Mouse (Mus musculus) cerebellum, postnatal 14 days (tissue): Measurements from ENCODE around the gene Gm10300.

Experiments
- DNase-seq, 2 experiments: peaks; one replicate each; pipeline ENCODE4 v3.0.0; 2021; ENCODE audit warnings: mixed read lengths in 2 of 2

Gm10300 gene

DNA sequence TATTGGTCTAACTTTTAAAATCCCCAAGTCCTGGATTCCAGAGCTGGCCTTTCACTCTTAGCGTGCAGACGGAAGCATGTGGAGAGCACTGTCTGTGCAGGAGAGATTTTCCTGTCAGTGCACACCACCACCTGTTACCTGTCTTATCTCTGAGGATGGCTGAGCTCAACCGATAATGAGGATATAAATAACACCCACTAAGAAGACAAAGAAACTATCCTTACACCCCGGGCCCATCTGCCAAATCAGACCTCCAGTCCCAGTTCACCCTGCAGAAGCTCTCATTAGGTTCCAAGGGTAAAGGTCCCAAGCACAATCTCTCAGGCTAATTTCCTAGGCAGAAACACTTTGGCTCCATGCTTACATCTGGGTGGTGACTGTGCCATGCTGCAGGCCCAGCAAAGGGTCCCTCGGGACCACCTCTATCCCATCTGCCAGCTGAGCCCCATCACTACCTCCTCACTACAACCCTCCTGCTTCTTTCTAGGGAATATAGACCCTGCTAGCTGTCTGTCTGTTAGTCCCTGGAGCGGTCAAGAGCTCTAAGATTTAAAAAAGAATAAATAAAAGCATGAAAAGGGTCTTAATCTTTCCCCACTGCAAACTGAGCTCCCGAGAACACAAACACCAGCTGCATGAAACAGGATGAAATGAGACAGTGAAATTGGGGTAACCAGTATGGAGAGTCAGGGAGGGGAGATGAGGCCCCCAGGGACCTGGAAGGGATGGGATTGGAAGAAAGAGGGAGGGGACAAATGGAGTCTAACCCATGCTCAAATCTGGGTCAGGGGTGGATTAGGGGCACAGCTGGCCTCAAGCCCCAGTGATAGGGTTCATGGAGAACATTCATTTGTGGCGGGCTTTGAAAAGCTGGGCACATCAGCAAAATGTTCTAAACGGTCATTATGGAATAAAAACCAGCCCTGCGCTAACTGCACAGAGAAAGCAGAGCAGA, 22.9 kb upstream of the Gm10300 start:
- DNase-seq = no peak

DNA sequence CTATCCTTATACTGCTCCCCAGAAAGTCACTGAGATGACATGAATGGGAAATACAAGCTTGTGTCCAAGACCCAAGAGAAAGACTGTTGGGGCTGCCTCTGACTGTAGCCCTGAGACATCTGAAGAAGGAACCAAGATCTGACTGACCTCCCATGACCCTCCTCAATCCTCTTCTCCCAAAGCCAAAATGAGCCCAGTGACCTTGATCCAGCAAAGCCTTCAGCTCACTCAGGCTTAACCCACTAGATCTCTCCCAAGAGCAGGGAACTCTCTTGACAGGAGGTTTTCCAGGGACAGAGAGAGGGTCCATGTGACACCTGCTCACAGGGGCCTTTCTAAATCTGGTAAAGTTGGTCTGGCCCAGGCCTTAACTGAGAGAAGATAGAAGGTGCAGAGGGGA, 17.2 kb upstream of the Gm10300 start:
- no peak for DNase-seq

DNA sequence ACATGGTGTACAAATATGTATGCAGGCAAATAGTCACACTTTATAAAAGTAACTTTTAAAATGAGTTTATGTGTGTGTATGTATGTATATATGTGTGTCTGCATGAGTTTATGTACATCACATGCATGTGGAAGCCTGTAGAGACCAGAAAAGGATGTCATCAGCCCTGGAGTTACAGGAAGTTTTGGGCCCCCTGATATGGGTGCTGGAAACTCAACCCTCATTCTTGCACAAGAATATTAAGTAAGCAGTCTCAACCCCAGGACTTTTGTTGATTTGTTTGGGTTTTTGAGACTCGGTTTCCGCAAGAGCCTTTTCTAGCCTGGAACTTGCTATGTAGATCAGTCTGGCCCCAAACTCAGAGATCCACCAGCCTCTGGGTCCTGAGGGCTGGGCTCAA, 15.0 kb upstream of the Gm10300 start:
- no peak for DNase-seq

DNA sequence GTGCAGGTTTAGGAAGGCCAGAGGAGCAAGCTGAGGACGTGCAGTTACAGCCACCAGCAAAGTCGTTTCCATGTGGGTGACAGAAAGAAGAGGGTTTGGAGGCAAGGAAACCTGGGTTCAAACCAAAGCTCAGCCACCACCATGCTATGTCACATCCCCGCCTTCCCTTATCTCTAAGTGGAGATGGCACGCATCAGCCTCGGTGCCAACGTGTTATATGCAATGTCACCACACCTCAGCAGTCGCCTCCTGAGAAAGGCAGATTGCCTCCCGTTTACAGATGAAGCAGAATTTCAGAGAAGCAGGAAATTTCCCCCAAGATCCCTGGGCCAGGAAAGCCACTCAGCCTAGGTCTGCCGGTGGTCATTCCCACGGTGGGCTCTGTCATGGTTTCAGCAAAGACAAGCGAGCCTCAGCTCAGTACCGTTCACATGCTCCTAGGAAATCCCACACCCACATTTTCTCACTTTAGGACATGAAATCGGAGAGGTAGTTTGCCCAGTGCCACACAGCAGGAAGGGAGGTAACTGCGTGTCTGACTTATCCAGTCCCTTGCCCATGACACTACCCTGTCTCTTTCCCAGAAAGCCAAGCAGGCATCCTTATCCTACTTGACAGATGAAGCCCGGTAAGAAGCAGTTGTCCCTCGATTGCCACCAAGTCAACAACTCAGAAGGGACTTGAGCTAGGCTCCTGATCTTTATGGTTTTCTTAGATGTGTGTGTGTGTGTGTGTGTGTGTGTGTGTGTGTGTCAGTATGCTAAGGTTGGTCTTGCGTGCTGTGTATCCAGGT, 14.3 kb upstream of the Gm10300 start:
- DNase-seq = no peak

DNA sequence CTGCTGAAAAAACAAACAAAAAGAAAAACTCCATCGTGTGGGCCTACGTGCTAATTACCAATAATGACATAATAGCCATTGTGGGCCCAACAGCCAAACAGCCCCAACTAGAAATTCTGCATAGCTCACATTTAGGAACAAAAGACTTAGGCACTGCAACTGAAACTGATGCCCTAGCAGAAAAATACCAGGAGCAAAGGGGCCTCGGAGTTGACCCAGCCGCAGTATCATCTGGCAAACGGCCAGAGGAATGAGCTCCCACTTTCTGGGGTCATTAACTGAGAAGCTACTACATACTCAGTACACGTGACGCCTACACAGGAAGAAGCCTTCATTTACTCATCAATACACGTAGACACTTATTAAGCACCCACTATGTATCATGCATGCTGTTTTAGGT, 12.2 kb upstream of the Gm10300 start:
- no peak for DNase-seq

DNA sequence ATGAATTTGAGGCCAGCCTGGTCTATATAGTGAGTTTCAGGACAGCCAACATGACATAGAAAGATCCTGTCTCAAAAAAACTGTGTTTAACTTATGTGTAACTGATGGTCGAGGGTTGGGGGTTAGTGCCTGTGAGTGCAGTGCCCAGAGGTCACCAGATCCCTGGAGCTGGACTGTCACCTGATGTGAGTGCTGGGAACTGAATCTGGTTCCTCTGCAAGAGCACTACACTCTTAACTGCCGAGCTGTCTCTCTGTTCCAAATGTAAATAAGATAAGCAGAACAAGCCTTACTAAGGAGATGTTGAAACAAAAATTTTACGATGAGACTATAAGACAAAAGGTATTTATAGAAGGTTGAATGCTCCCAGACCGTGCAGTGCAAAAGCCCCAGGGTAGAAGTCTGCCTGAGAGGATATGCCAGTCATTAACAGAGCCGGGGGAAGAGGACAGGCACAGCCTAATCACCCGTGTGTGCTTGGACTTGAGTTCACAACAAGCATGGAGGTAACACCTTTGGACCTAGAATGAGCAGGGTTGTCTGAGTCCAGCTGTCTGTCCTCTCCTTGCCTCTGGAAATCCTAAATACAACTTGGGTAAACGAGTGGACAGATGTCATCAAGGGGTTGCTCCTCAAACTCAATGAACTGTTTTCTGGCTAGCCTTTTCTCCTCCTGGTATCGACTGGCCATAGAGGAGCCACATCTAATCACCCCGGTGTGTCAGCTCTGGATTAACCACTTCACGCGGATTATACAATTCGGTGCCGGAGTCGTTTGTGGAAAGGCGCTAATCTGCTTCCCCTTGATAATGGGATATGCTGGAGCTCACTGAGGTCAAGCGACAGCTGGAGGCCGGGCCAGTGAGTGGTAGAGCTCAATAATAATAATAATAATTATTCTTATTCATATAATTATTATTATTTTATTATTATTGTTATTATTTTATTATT, 11.3 kb upstream of the Gm10300 start:
- no peak for DNase-seq

DNA sequence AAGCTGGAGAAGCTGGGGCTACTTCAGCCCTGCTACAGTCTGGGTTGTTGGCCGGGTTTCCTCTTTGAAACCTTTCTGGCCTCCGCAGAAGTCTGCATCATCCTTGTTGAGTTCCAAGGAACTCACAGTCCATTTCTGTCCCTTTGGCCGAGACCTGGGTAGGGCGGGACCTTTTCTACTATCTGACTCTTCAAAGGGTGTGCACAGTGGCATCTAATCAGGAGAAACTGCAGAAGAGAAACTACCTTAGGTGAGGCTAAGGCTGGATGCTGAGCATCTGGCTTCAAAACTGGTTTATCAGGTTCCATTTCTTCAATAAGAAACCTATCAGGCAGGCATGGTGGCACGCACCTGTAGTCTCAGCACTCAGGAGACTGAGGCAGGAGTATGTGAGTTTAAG, 9.9 kb upstream of the Gm10300 start:
- DNase-seq = no peak

DNA sequence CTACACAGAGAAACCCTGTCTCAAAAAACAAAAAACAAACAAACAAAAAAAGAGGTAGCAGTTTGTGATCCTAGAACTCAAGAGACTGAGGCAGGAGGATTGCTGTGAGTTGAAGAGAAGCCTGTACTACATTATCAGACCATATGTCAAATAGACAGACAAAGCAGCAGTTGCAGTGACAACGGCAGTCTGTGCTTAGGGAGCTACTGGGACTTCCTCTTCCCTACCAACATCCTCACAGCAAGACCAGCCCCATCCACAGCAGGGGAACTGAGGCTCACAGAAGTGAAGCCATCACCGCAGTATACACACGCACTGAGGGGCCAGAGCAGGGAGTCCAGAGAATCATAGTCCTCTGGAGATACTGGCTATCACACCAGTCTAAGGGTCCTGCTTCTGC, 8.9 kb upstream of the Gm10300 start:
- DNase-seq = no peak

DNA sequence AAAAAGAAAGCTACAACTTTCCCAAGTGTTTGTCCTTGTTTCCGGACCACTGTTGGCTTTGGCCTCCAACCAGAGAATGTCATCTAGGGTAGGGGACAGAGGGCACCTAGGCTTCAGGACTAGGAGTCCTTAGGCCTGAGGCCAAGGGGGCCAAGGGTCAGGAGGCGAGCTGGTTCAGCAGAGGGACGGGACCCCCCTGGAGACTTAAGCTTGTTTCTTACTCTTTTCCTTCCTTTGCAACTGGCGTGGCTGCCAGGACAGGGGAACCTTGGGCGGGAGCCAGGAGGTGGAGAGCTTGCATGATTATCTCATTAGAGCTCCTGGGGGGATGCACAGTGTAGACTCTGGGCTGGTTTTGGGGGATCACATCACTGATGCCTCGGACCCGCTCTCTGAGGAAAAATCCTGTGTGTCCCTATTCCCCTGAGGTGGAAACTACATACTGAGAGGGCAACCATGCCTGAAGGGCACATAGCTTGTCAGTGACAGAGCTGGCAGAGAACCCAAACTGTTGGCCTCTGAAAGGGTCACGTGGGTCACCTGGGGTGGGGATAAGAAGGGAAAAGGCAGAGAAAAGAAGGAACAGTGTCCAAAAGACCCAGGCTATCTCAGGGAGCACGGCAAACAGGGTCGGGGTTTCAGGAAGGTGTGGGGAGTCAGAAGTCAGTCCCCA, 8.3 kb upstream of the Gm10300 start:
- peak; percentile 72 to 80 for DNase-seq

DNA sequence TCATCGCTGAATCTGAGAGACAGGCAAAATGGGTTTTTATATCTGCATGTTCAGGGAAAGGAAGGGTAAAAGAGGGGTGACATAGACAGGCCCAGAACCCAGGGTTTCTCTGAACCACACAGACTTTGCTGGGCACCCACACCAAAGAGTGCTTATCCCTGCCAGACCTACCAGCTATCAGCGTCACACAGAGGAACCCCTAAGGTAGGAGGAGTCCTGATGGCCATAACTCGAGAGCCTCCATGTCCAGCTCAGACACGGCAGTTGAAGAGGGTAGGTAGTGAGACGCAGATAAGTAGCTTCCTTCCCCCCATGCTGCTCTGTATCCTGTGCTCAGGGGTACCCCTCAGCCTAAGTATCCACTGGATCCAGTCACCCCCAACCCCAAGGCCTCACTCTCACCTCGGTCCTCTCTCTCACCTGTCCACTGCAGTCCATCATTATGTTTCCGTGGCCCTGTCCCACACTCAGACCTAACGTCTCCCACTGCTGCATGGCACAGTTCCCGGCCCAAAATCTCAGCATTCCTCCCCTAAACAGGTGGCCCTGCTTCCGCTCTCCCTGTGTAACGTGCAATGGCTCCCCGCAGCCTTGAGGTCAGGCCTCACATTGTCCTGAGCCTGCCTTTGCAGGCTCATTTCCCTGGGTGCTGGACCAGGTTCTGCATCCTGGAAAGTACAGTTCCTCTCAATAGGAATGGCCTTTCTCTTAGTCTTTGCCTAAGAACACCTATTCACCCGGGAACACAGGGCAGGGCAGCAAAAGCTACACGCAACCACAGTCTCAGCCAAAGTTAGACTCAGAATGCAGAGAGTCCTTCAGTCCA, 7.2 kb upstream of the Gm10300 start:
- peak; percentile 64 to 71 for DNase-seq

DNA sequence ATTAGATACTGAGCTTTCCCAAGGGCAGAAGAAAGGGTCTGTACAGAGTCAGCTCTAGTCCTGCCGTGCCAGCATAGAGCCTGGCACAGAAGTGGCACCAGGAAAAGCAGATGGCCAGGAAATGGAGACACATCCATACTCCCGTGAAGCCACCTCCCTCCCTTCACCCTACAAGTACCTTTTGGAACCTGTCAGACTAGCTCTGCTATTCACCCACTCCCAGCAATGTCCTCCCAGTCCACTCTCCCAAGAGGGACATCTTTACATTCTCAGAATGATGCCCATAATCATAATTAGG, 6.6 kb upstream of the Gm10300 start:
- peak; percentile 61 to 75 for DNase-seq

DNA sequence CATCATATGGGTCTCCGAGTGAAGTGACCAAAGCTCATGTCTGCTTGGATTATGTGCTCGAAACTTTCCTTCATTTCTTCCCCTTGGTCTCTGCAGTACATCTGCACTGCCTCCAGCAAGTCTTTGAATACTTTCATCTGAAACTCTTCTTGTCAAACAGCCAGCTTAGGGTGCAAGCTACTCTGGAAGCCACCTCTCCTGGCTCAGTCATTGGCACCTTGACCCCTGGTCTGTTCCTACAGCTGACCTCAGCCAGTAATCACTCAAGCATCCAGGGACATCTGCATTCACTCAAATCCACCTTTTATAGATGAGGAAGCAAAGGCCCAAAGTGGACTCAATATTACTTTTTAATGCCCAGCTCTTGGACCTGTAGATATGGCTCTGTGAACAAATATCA, 2.8 kb upstream of the Gm10300 start:
- no peak for DNase-seq

DNA sequence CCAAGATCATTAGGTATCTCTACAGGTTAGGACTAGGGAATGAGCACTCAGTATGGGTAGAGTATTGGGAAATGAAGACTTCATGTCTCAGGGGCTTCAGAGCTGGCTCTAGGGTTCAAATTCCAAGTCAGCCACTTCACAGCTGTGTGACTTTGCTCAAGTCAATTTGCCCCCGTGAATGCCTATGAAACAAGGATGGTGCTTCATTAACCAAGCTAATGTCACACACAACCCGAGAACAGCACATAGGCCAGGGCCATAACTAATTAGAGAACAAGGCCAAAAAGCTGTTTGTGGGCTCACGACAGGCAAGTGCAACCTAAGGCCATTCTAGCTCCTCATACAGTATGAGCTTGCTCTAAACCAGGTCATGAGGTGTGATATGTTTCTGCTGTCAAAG, 2.3 kb upstream of the Gm10300 start:
- no peak for DNase-seq

DNA sequence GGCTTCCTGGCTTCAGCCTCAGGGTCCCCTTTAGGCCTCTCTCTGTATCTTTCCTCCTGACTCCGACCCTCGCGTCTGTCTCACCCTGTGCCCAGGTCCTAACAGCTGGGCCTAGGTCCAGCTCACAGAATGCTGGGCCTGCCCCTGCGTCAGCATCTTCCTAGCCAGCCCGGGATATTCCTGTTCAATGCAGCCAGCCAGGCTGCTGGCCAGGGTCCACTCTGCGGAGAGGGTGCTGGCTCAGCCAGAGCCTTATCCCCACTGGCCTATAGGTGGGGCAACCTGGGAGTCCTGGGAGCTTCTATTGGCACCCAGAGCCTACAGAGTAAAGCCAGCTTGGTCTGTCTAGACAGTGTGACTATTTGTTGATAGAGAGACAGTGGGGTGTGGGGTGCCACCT, 1.6 kb upstream of the Gm10300 start:
- DNase-seq = peak in 1 of 2 experiments; percentile 38

DNA sequence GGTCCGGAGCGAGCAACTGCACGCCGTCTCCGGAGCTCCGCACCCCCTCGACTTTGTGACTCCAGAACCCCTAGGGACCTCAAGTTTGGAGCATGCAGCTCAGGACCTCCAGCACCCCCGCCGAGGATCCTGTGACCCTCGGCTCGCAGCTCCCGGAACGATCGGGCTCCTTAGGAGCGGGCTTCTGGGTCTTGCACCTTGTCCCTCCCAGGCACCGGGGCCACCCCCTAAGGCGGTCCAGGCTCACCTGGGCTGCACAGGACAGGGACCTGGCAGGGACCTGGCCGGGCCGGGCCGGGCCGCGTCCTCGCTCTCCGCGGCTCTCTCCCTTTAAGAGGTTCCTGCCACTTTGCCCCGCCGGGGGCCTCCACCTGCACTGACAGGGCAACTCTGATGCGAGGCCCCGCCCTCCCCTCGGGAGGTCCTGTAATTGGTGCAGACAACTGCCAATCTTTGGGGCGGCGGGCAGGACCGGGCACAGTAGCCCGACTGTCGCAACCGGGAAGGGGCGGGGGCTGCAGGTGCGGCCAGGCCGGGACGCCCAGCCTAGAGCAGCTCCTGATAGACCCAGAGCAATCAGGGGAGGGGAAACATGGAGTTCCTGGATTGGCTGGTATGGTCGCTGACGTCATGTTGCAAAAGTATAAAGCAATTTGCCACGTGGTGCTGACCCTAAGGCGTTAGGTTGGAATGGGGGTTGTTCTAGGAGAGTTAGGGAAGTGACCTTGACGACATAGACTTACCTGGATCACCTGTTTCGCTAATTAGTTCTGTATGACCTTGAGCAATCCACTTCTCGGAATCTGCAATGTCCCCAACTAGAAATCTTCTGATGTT, 654 bp downstream of the Gm10300 start, which contains the start of gene Epb41:
Gene Epb41, minus strand, starts transcription at position 389 of the 837 bp plus-strand sequence.
- DNase-seq = peak; percentile 99 to 100

DNA sequence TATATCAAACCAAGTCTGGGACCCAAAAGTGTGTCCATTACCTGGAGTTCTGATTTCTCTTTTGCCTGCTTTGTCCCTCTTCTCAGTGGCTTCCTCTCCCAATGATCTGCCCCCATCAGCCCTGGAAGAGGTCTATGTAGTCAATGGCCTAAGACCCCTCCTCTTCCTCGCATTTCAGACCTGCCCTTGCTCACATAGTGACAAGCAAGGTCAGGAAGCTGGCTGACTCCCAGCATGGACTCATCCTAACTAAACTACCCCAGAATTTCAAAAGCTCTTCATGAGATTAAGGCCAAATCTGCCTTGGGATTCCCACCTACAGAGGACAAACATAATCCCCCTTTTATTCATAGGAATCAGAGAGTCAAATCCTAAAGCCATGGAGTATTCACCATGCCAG, 1.3 kb downstream of the Gm10300 start:
- no peak for DNase-seq

DNA sequence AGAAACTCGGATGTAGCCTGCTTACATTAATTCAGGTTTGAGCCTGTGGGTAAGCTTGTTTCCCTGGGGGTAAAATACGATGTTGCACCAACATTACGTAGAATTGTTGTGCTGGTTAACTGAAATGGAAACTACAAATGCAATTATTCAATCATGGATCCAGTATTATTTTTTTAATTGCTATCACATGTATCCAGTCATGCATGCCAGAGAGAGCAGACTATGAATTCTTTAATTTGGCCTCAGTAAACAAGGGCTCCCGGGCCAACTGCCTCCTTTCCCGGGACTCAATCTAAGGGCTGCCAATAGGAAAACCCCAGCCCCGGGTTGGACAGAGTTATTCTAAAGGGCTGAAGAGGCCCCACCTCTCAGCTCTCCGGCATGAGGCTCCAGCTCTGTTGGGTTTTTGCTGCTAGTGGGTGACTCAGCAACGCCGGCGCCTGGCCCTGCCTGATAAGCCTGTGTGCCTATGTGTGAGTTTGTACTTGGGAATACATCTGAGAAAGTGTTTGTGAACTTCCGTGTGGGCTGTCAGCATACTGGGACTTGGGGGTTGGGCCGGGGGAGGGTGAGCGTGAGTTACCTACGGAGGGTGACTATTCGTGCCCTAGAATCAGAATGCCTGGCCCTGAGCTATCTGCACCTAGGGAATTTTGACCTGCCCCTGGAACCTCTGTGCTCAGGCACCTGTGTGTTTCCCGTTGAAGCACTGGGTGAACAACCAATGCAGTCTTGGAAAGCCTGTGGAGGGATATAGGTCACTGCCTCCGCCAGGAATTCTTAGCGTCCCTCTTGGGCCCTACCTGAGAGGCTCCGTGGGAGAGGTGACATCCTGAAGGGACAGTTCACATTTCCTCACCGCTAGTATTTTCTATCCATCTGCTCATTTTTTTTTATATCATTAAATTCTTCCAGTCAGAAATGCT, 2.2 kb downstream of the Gm10300 start:
- DNase-seq = no peak

DNA sequence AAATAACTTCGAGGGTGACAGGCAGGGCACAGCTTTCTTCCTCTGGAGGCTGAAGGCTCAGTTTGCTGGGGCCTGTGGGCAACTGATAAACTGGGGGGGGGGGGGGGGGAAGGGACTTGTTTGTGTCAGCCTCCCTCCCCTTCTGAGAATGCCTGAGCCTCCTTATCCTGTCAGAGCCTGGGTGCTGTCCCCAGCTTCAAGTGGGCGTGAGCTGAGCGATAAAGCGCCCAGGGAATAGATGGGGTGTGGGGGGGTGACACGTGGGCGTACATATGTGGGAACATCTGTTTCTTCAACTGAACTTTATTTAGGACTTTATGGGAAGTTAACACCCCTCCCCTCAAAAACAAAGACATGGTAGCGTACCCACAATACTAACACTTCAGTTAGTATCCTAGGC, 2.9 kb downstream of the Gm10300 start:
- DNase-seq = no peak

DNA sequence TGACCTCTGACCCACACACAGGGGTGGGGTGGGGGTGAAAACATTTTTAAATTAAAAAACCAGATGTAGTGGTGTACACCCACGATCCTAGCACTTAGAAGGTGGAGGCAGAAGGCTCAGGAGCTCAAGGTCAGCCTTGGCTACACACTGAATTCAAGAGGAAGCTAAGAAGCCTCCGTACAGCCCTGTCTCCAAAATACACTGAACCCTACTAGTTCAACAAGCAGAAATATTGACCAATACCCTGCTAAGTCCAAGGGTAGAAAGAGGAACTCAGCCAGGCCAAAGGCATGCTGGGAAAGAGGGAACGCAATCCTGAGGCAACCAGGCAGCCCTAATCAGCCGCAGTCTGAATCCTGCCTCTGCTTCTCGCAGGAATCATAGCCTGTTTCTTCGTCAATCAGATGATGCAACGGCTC, 3.8 kb downstream of the Gm10300 start:
- no peak for DNase-seq
